Mouse (Mus musculus) liver, embryonic 18 days (tissue): ENCODE measurements around the gene Mtor. TPM values are rescaled to one million over a fixed set of nuclear protein-coding genes. Genes with fewer than 3 reads are reported as not detected.

Source experiments
- polyA plus RNA-seq: library from polyadenylated mRNA; depleted of rRNA; stranded (reverse); fragments of >200 nt; gene quantifications from 2 replicates; pipeline ENCODE4 v1.2.3, GENCODE M21; 2012; rRNA removed

Mtor gene
- polyA plus RNA-seq = 6.3 and 7.8 TPM in 2 replicates

DNA sequence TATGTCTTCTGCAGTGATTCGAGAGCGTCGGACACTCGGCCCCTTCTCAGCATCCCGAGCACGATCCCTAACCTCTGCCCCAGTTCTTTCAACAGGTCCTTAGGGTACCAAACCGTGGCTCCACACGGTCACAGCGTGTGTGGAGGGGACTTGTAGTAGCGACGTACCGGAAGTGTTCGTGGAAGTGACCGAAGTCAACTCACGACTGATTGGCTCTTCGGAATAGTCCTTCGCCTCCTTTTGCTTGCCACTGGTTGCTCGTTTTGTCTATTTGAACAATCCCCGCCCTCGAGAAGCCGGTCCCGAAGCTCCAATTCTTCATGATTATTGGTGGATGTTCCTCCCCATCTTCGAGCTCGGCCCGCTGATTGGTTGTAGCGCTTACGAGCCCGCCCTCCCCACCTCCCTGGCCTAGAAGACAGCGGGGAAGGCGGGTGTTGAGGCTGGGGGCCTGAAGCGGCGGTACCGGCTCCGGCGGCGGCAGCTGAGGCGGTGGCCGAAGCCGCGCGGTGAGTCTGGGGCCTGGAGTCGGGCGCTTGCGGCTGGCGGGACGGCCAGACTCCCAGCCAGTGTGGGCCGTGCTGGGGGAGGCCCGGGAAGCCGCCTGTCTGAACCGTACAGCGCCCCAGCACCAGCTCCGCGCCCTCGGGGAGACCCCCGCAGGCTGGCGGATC is at the start of gene Mtor:
TSS of gene Mtor (plus strand) at position 433 of the 674 bp plus-strand sequence.

DNA sequence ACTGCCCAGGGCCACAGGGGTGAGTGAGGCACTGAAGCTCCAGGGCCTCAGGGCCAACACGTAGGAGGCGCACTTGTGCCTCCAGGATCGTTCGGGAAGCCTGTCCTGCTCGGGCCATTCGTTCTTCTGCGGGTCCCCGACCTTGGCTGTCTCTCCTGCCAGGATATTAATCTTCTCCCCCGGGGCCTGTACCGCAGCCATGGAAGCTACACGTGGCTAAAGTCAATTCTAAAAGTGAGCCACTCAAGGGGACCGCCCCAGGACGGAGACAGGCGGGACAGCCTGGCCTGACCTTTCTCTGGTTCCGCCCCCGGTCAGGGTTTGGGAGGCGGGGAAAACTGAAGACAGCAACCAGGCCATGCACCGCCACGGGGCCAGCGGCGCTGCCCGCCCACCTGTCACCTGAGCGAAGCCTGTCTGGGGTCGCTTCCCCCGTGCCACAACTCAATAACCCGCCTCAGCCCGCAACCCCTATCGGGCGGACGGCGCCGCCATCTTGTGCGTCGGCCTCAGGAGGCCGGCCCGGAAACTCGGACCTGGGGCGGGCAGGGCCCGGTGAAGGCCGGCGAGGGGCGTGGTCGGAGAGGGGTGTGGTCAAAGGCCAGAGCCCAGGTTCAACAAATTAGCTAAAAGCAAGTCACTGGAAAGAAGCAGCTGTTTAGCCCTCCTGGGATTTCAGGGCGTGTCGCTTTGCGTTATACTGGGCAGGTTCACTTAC is 4.0 kb upstream of the Mtor start, which contains the start of gene Ubiad1:
TSS of gene Ubiad1 (minus strand) at position 522 of the 718 bp plus-strand sequence.

DNA sequence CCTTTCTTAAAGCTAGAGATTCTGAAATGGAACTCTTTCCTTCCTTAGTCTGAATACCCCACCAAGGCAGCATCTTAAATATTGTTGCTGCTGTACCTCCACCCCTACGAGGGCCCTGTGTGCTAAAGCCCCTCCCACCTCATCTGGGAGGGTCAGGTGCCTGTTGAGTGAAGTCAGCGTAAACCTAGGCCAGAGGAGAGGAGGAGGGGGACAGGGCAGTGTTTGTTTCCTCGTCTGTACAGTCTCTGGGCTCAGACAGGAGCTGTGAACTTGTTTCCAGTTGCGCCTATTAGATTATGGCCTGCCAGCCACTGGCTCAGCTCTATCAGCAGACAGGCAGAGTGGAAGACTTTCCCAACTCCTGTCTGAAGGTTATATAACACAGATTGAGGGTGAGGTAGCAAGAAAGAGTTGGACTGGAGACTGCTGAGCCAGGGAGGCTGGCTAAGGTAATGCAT is 52.0 kb downstream of the Mtor start, which contains the start of gene Angptl7:
TSS of gene Angptl7 (minus strand) at position 51 of the 458 bp plus-strand sequence.

DNA sequence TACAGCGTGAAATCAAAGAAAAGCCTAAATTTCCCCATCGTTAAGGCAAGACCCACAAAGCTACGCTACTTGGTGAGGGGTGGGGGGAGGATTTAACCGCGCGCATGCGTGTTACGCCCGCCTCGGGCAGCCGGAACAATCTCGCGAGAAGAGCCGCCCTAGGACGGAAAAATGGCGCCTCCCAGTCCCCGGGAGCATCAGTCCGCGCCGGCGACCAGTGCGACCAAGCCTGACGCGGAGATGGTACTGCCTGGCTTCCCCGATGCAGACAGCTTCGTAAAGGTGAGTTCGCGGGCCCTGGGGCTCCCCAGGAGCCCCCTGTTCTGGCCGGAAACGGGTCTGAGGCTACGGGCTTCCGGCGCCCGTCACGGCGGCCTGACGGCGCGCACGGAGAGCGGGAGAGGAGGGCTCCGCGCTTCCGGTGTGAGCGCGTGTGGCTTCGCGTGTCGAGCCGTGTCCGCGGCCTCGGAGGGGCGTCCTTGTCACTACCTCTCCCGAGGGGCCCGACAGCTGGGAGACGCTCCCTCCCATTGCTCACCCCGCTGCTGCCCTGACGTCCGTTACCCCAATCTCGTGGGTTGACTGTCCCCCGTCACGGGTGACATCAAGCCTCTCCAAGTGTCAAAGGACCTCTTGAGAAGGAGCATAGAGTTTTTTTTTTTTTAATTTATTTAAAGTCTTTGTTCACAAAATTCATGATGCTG is 110.0 kb downstream of the Mtor start, which contains the start of gene Exosc10:
TSS of gene Exosc10 (plus strand) at position 133 of the 704 bp plus-strand sequence.

DNA sequence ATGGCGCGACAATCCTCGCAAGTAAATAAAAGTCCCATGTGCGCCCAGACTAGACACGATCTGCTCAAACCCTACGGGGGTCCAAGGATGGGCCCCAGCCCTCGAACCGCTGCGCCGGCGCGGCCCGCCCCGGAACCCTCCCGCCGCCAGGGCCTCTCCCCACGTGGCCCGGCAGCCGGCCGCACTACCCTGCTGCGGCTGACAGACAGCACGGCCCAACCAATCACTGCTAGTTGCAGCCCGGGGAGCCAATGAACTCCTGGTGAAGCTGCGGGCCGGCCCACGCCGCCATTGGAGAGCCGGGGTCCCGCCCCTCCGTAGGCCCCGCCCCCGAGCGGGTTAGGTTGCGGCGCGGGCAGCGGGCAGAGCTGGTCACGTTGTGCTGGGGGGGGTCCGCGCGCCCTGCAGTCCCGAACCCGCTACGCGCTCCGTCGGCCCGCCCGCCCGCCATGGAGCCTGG is 142.8 kb downstream of the Mtor start, which contains the start of gene Srm:
TSS of gene Srm (plus strand) at position 333 of the 460 bp plus-strand sequence.

DNA sequence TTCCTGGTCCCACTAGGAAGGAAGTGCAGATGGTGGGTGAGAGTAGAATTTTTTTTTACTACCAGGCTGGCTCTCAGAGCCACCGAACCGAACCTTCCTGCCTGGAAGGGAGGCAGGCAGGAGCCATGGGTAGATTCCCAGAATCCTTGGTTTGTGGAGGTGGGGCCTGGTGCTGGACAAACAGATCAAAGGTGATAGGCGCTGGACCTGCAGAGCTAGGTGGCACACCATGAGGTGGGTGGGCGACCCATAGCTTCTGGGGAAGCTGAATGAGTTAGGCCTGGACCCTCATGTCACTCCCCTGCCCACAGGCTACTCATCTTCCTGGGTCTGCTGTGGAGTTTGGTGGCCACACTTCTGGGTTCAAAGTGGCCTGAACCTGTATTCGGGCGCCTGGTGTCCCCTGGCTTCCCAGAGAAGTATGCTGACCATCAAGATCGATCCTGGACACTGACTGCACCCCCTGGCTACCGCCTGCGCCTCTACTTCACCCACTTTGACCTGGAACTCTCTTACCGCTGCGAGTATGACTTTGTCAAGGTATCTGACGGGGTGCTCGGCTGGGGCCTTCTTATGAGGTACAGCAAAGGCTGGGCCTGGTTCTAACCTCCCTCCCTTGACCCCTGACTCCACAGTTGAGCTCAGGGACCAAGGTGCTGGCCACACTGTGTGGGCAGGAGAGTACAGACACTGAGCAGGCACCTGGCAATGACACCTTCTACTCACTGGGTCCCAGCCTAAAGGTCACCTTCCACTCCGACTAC is 154.1 kb downstream of the Mtor start, which contains the start of gene Masp2:
TSS of gene Masp2 (plus strand) at position 198 of the 764 bp plus-strand sequence.

Other genes starting within 250 kb of the Mtor start
- gene Disp3, start 160.6 kb upstream of the Mtor start, polyA plus RNA-seq = 0.01 and 0.05 TPM in 2 replicates
- 7.2 and 7.6 TPM in 2 replicates for gene Ubiad1, start 3.8 kb upstream of the Mtor start, polyA plus RNA-seq
- gene Angptl7, start 51.8 kb downstream of the Mtor start, polyA plus RNA-seq = 0.65 and 0.82 TPM in 2 replicates
- gene Exosc10, start 109.8 kb downstream of the Mtor start, polyA plus RNA-seq = 13.6 and 14.8 TPM in 2 replicates
- 53.5 and 61.4 TPM in 2 replicates for gene Srm, start 142.9 kb downstream of the Mtor start, polyA plus RNA-seq
- gene Masp2, start 153.9 kb downstream of the Mtor start, polyA plus RNA-seq = 114 and 124 TPM in 2 replicates
- gene Tardbp, start 178.4 kb downstream of the Mtor start, polyA plus RNA-seq = 212 and 234 TPM in 2 replicates
- gene Gm572, start 194.7 kb downstream of the Mtor start, polyA plus RNA-seq = not detected in 2 replicates